Mouse (Mus musculus) embryonic facial prominence, embryonic 13.5 days (tissue): ENCODE measurements around the gene Atp5l. TPM values are rescaled to one million over a fixed set of nuclear protein-coding genes. Genes with fewer than 3 reads are reported as not detected.
"Not testable (repeated sequence)": the region's sequence is repeated elsewhere in the genome, so short reads cannot be mapped to it uniquely, and the experiment has no call there.

Experiments
- ATAC-seq: fragments of 200-750 bp; cut with Nextera tagmentation; 2 replicates; pipeline ENCODE4 v1.8.0; 2017; ENCODE audit warnings: low read depth; ENCODE audit not compliant: insufficient number of reproducible peaks, insufficient read depth, low FRiP score, low TSS enrichment
- H3K27ac ChIP-seq: fragments of 300-500 bp; sonication (generic); 2 replicates; pipeline ENCODE4 v1.5.1; 2015; ENCODE audit warnings: moderate library complexity, mild to moderate bottlenecking, inconsistent platforms
- H3K27me3 ChIP-seq: fragments of 300-500 bp; sonication (generic); 2 replicates; pipeline ENCODE4 v1.6.1; 2015; ENCODE audit warnings: mild to moderate bottlenecking, inconsistent platforms
- H3K36me3 ChIP-seq: fragments of 300-500 bp; sonication (generic); 2 replicates; pipeline ENCODE4 v1.6.1; 2015; ENCODE audit warnings: mild to moderate bottlenecking, inconsistent platforms
- H3K4me1 ChIP-seq: fragments of 300-500 bp; sonication (generic); 2 replicates; pipeline ENCODE4 v1.6.1; 2015; ENCODE audit warnings: inconsistent platforms
- H3K4me2 ChIP-seq: fragments of 300-500 bp; sonication (generic); 2 replicates; pipeline ENCODE4 v1.6.1; 2015; ENCODE audit warnings: moderate library complexity, mild to moderate bottlenecking, inconsistent platforms
- H3K4me3 ChIP-seq: fragments of 300-500 bp; sonication (generic); 2 replicates; pipeline ENCODE4 v1.5.1; 2015; ENCODE audit warnings: mild to moderate bottlenecking, inconsistent platforms
- H3K9ac ChIP-seq: fragments of 300-500 bp; sonication (generic); 2 replicates; pipeline ENCODE4 v1.6.1; 2015; ENCODE audit warnings: mild to moderate bottlenecking, inconsistent platforms
- H3K9me3 ChIP-seq: fragments of 300-500 bp; sonication (generic); 2 replicates; pipeline ENCODE4 v1.6.1; 2016; ENCODE audit warnings: inconsistent platforms
- WGBS: fragments of 180-500 bp; shearing (Covaris S2); methylation state at CpG from one replicate; pipeline ENCODE4 v1.1.7; 2015; ENCODE audit warnings: mixed read lengths; 5-methylcytosine and 5-hydroxymethylcytosine counted together
- polyA plus RNA-seq: library from polyadenylated mRNA; unstranded; fragments of >200 nt; fragmentation: Nextera tagmentation; extraction: Ambion mirVana; gene quantifications from 2 replicates; pipeline ENCODE4 v1.2.1, GENCODE M21; 2015

Atp5l gene
- polyA plus RNA-seq, result 678 and 698 TPM in 2 replicates

- Histone ChIP-seq H3K27me3 (no peaks in the 10 kb centered on the region), H3K9me3 (no peaks in the 10 kb centered on the region), H3K36me3 (0 out of 2 replicates have a peak, but pooled peaks cover 3% of the 10 kb centered on the region), H3K27ac (peak within 1 kb of the TSS; percentile 96), H3K4me3 (peak within 1 kb of the TSS; percentile 99), H3K4me2 (peak within 1 kb of the TSS; percentile 79), H3K9ac (peak within 1 kb of the TSS; percentile 99), H3K4me1 (peaks cover 16% of the 10 kb centered on the region)
- peak; percentile 80 for ATAC-seq
- under 1% methylated on average over 48 of the region's 48 CpGs for WGBS
These were observed at the start of gene Atp5l for GRCm38 (mm10) chr9:44920374-44921122. TSS of gene Atp5l (minus strand) at chr9:44920742.

- Histone ChIP-seq H3K9ac (no peak overlapping the region), H3K4me2 (no peak overlapping the region), H3K4me3 (no peak overlapping the region), H3K9me3 (no peaks in the 10 kb centered on the region), H3K36me3 (no peaks in the 10 kb centered on the region), H3K4me1 (peaks cover 11% of the 10 kb centered on the region; the same call in 1 of the 2 replicates), H3K27ac (no peak overlapping the region), H3K27me3 (peaks cover 22% of the 10 kb centered on the region)
- 66% methylated on average over 1 of the region's 1 CpGs for WGBS
- ATAC-seq, result no peak
These were observed 48.9 kb upstream of the Atp5l start for GRCm38 (mm10) chr9:44969450-44969849.

- not testable (repeated sequence) for H3K4me2 ChIP-seq, H3K9me3 ChIP-seq, ATAC-seq, H3K36me3 ChIP-seq, H3K27me3 ChIP-seq, H3K4me3 ChIP-seq, H3K9ac ChIP-seq, H3K27ac ChIP-seq
- peaks cover 15% of the 10 kb centered on the region; the same call in 1 of the 2 replicates for H3K4me1 ChIP-seq
- 87% methylated on average over 5 of the region's 5 CpGs for WGBS
These were observed 47.2 kb upstream of the Atp5l start for GRCm38 (mm10) chr9:44967763-44968162.

- no peak overlapping the region for H3K9ac ChIP-seq
- no peaks in the 10 kb centered on the region for H3K9me3 ChIP-seq
- 0 out of 2 replicates have a peak, but pooled peaks cover 4% of the 10 kb centered on the region for H3K36me3 ChIP-seq
- no peak for ATAC-seq
- 25% methylated on average over 3 of the region's 3 CpGs for WGBS
- H3K4me1 ChIP-seq, result peaks cover 15% of the 10 kb centered on the region; the same call in 1 of the 2 replicates
- no peak overlapping the region for H3K4me2 ChIP-seq
- no peak overlapping the region for H3K4me3 ChIP-seq
- H3K27ac ChIP-seq, result no peak overlapping the region
- H3K27me3 ChIP-seq, result peaks cover 4% of the 10 kb centered on the region; the same call in 1 of the 2 replicates
These were observed 46.3 kb upstream of the Atp5l start for GRCm38 (mm10) chr9:44966815-44967242.

GRCm38 (mm10) chr9:44965833-44966466 lies 45.4 kb upstream of the Atp5l start:
- H3K9me3 ChIP-seq, result no peaks in the 10 kb centered on the region
- 15% methylated on average over 10 of the region's 10 CpGs for WGBS
- H3K4me2 ChIP-seq, result peak overlapping the region; percentile 70
- peaks cover 4% of the 10 kb centered on the region; the same call in 1 of the 2 replicates for H3K27me3 ChIP-seq
- peak overlapping the region; percentile 72 for H3K27ac ChIP-seq
- 0 out of 2 replicates have a peak, but pooled peaks have one; percentile 41 for ATAC-seq
- H3K36me3 ChIP-seq, result peaks cover 12% of the 10 kb centered on the region
- peak overlapping the region; percentile 88 for H3K4me3 ChIP-seq
- peak overlapping the region; percentile 55; the same call in 1 of the 2 replicates for H3K9ac ChIP-seq
- peaks cover 15% of the 10 kb centered on the region; the same call in 1 of the 2 replicates for H3K4me1 ChIP-seq

GRCm38 (mm10) chr9:44965126-44965832 lies 44.7 kb upstream of the Atp5l start, which contains the start of gene Ube4a:
TSS of gene Ube4a (minus strand) at chr9:44965600.
- under 1% methylated on average over 39 of the region's 39 CpGs for WGBS
- H3K27me3 ChIP-seq, result peaks cover 1% of the 10 kb centered on the region; the same call in 1 of the 2 replicates
- H3K4me1 ChIP-seq, result peaks cover 15% of the 10 kb centered on the region; the same call in 1 of the 2 replicates
- H3K4me3 ChIP-seq, result peak within 1 kb of the TSS; percentile 88
- peak; percentile 92 for ATAC-seq
- H3K9ac ChIP-seq, result peak within 1 kb of the TSS; percentile 86
- H3K9me3 ChIP-seq, result no peaks in the 10 kb centered on the region
- peaks cover 13% of the 10 kb centered on the region for H3K36me3 ChIP-seq
- H3K27ac ChIP-seq, result peak within 1 kb of the TSS; percentile 72
- peak within 1 kb of the TSS; percentile 89 for H3K4me2 ChIP-seq

- WGBS, result 93% methylated on average over 3 of the region's 3 CpGs
- Histone ChIP-seq H3K4me3 (no peak overlapping the region), H3K9me3 (no peaks in the 10 kb centered on the region), H3K4me1 (no peaks in the 10 kb centered on the region), H3K9ac (no peak overlapping the region), H3K27ac (no peak overlapping the region), H3K4me2 (no peak overlapping the region), H3K27me3 (no peaks in the 10 kb centered on the region), H3K36me3 (peaks cover 72% of the 10 kb centered on the region)
- ATAC-seq, result no peak
These were observed 33.9 kb upstream of the Atp5l start for GRCm38 (mm10) chr9:44954432-44954831.

- H3K4me3 ChIP-seq, result no peak overlapping the region
- ATAC-seq, result no peak
- H3K36me3 ChIP-seq, result peaks cover 92% of the 10 kb centered on the region
- H3K27ac ChIP-seq, result no peak overlapping the region
- H3K27me3 ChIP-seq, result no peaks in the 10 kb centered on the region
- 91% methylated on average over 5 of the region's 5 CpGs for WGBS
- no peak overlapping the region for H3K4me2 ChIP-seq
- no peak overlapping the region for H3K9ac ChIP-seq
- H3K4me1 ChIP-seq, result no peaks in the 10 kb centered on the region
- no peaks in the 10 kb centered on the region for H3K9me3 ChIP-seq
These were observed 27.3 kb upstream of the Atp5l start for GRCm38 (mm10) chr9:44947836-44948235.

GRCm38 (mm10) chr9:44946185-44946695 lies 25.7 kb upstream of the Atp5l start:
- WGBS, result 94% methylated on average over 7 of the region's 7 CpGs
- H3K27ac ChIP-seq, result no peak overlapping the region
- H3K4me1 ChIP-seq, result no peaks in the 10 kb centered on the region
- H3K27me3 ChIP-seq, result no peaks in the 10 kb centered on the region
- H3K4me3 ChIP-seq, result no peak overlapping the region
- no peak overlapping the region for H3K9ac ChIP-seq
- H3K9me3 ChIP-seq, result no peaks in the 10 kb centered on the region
- H3K4me2 ChIP-seq, result no peak overlapping the region
- H3K36me3 ChIP-seq, result peaks cover 93% of the 10 kb centered on the region
- no peak for ATAC-seq

GRCm38 (mm10) chr9:44942421-44942820 lies 21.9 kb upstream of the Atp5l start:
- H3K4me1 ChIP-seq, result no peaks in the 10 kb centered on the region
- no peak for ATAC-seq
- no peaks in the 10 kb centered on the region for H3K9me3 ChIP-seq
- WGBS, result 96% methylated on average over 4 of the region's 4 CpGs
- H3K4me2 ChIP-seq, result no peak overlapping the region
- H3K27ac ChIP-seq, result no peak overlapping the region
- peaks cover 87% of the 10 kb centered on the region for H3K36me3 ChIP-seq
- no peaks in the 10 kb centered on the region for H3K27me3 ChIP-seq
- H3K4me3 ChIP-seq, result no peak overlapping the region
- H3K9ac ChIP-seq, result no peak overlapping the region

- Histone ChIP-seq H3K9ac (no peak overlapping the region), H3K9me3 (no peaks in the 10 kb centered on the region), H3K27me3 (no peaks in the 10 kb centered on the region), H3K36me3 (peaks cover 87% of the 10 kb centered on the region), H3K4me3 (no peak overlapping the region), H3K4me2 (no peak overlapping the region), H3K4me1 (no peaks in the 10 kb centered on the region), H3K27ac (no peak overlapping the region)
- ATAC-seq, result no peak
- 91% methylated on average over 4 of the region's 4 CpGs for WGBS
These were observed 21.2 kb upstream of the Atp5l start for GRCm38 (mm10) chr9:44941756-44942155.
